Mouse (Mus musculus): ENCODE results near the gene Enah. TPM values are rescaled to one million over a fixed set of nuclear protein-coding genes. Genes with fewer than 3 reads are reported as not detected.
A peak's percentile ranks its signal among the peaks of the same experiment; 100 is the strongest.

Gene Enah
- polyA plus RNA-seq, 1 experiment from 2014 or later = 12.3 TPM

DNA sequence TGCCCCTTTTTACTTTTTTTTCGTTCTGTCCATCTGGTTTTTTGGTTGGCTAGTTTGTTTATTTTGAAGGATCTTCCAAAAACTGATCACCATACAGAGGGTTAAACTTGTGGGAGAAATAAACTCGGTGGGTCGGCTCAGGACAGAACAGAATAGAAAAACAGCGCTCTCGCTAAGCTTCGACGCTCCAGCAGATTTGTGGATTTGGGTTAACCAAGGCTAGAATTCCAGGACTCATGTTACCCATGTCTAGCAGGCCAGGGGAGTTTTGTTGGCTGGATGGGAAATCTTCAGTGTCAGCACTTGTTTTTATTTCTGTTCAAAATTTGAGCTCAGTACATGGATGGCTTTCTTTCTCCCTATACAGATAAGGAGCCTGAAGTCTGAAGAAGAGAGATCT is 30.0 kb upstream of the Enah start:
- no peak overlapping the region for H3K4me3 ChIP-seq (replicated peaks)
- ATAC-seq = no peak
- no peak overlapping the region for H3K9ac ChIP-seq
- H3K4me2 ChIP-seq (replicated peaks) = no peak overlapping the region
- H3K4me1 ChIP-seq (replicated peaks) = peaks cover 2% of the 10 kb centered on the region
- 66% methylated on average over 7 of the region's 7 CpGs for WGBS
- no peaks in the 10 kb centered on the region for H3K36me3 ChIP-seq
- no peak overlapping the region for H3K27ac ChIP-seq
- H3K9me3 ChIP-seq = no peaks in the 10 kb centered on the region
- no peaks in the 10 kb centered on the region for H3K27me3 ChIP-seq (replicated peaks)

DNA sequence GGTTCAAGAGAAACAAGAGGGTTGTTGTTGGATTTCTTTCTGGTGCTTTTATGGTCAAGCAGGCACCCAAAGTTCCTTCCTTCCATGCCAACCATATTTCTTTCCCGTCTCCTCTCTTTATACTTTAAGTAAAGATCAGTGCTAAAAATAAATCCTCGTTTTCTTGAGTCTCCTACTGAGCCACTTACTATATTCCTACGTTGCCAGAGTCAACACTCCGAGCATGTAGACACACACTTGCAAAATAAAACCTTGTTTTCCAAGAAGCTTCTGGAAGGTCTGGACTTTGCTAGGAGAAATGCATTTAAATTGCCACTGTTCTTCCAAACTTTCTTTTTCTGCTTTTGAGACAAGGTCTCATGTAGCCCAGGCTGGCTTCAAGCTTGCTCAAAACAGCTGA is 28.3 kb upstream of the Enah start:
- Histone ChIP-seq H3K36me3 (no peaks in the 10 kb centered on the region), H3K9me3 (no peaks in the 10 kb centered on the region), H3K4me2 (replicated peaks) (no peak overlapping the region), H3K4me1 (replicated peaks) (peaks cover 3% of the 10 kb centered on the region), H3K9ac (no peak overlapping the region), H3K4me3 (replicated peaks) (no peak overlapping the region), H3K27ac (no peak overlapping the region), H3K27me3 (replicated peaks) (no peaks in the 10 kb centered on the region)
- 84% methylated on average over 4 of the region's 4 CpGs for WGBS
- ATAC-seq = no peak

- WGBS = 87% methylated on average over 3 of the region's 3 CpGs
Observed at GRCm38 (mm10) chr1:182047016-182047690, 27.4 kb upstream of the Enah start.

GRCm38 (mm10) chr1:182045208-182045607 is 25.4 kb upstream of the Enah start:
- Histone ChIP-seq H3K4me2 (replicated peaks) (no peak overlapping the region), H3K4me1 (replicated peaks) (peaks cover 3% of the 10 kb centered on the region; the same call in 1 of the 2 replicates), H3K9ac (no peak overlapping the region), H3K4me3 (replicated peaks) (no peak overlapping the region), H3K9me3 (no peaks in the 10 kb centered on the region), H3K36me3 (no peaks in the 10 kb centered on the region), H3K27me3 (replicated peaks) (no peaks in the 10 kb centered on the region), H3K27ac (no peak overlapping the region)
- 67% methylated on average over 4 of the region's 4 CpGs for WGBS
- no peak for ATAC-seq

More at GRCm38 (mm10) chr1:182047016-182047690, 27.4 kb upstream of the Enah start:
- Histone ChIP-seq H3K36me3 (no peaks in the 10 kb centered on the region), H3K9ac (no peak overlapping the region), H3K27me3 (replicated peaks) (no peaks in the 10 kb centered on the region), H3K27ac (no peak overlapping the region), H3K4me3 (replicated peaks) (no peak overlapping the region), H3K9me3 (no peaks in the 10 kb centered on the region), H3K4me1 (replicated peaks) (peaks cover 3% of the 10 kb centered on the region; the same call in 1 of the 2 replicates), H3K4me2 (replicated peaks) (no peak overlapping the region)
- ATAC-seq = no peak

GRCm38 (mm10) chr1:182040538-182040937 is 20.7 kb upstream of the Enah start:
- WGBS = 82% methylated on average over 3 of the region's 3 CpGs
- Histone ChIP-seq H3K4me2 (replicated peaks) (no peak overlapping the region), H3K4me3 (replicated peaks) (no peak overlapping the region), H3K36me3 (no peaks in the 10 kb centered on the region), H3K9me3 (no peaks in the 10 kb centered on the region), H3K27me3 (replicated peaks) (no peaks in the 10 kb centered on the region), H3K27ac (no peak overlapping the region), H3K9ac (no peak overlapping the region), H3K4me1 (replicated peaks) (peaks cover 3% of the 10 kb centered on the region; the same call in 1 of the 2 replicates)
- no peak for ATAC-seq

- Histone ChIP-seq H3K4me2 (replicated peaks) (no peak overlapping the region), H3K9ac (no peak overlapping the region), H3K4me3 (replicated peaks) (no peak overlapping the region), H3K36me3 (no peaks in the 10 kb centered on the region), H3K4me1 (replicated peaks) (0 out of 2 replicates have a peak, but pooled peaks cover 2% of the 10 kb centered on the region), H3K27ac (no peak overlapping the region), H3K27me3 (replicated peaks) (no peaks in the 10 kb centered on the region), H3K9me3 (no peaks in the 10 kb centered on the region)
- no peak for ATAC-seq
Observed at GRCm38 (mm10) chr1:182031757-182032156, 12.0 kb upstream of the Enah start.

GRCm38 (mm10) chr1:182031066-182031465 is 11.3 kb upstream of the Enah start:
- Histone ChIP-seq H3K9ac (no peak overlapping the region), H3K4me3 (replicated peaks) (no peak overlapping the region), H3K4me2 (replicated peaks) (no peak overlapping the region), H3K27ac (no peak overlapping the region), H3K27me3 (replicated peaks) (no peaks in the 10 kb centered on the region), H3K9me3 (no peaks in the 10 kb centered on the region), H3K36me3 (no peaks in the 10 kb centered on the region), H3K4me1 (replicated peaks) (0 out of 2 replicates have a peak, but pooled peaks cover 2% of the 10 kb centered on the region)
- WGBS = 73% methylated on average over 6 of the region's 6 CpGs
- no peak for ATAC-seq

- Histone ChIP-seq H3K4me3 (replicated peaks) (no peak overlapping the region), H3K36me3 (no peaks in the 10 kb centered on the region), H3K27ac (no peak overlapping the region), H3K4me2 (replicated peaks) (no peak overlapping the region), H3K4me1 (replicated peaks) (0 out of 2 replicates have a peak, but pooled peaks cover 2% of the 10 kb centered on the region), H3K27me3 (replicated peaks) (no peaks in the 10 kb centered on the region), H3K9me3 (no peaks in the 10 kb centered on the region), H3K9ac (no peak overlapping the region)
- ATAC-seq = no peak
- 68% methylated on average over 5 of the region's 5 CpGs for WGBS
Observed at GRCm38 (mm10) chr1:182029989-182030649, 10.3 kb upstream of the Enah start.

DNA sequence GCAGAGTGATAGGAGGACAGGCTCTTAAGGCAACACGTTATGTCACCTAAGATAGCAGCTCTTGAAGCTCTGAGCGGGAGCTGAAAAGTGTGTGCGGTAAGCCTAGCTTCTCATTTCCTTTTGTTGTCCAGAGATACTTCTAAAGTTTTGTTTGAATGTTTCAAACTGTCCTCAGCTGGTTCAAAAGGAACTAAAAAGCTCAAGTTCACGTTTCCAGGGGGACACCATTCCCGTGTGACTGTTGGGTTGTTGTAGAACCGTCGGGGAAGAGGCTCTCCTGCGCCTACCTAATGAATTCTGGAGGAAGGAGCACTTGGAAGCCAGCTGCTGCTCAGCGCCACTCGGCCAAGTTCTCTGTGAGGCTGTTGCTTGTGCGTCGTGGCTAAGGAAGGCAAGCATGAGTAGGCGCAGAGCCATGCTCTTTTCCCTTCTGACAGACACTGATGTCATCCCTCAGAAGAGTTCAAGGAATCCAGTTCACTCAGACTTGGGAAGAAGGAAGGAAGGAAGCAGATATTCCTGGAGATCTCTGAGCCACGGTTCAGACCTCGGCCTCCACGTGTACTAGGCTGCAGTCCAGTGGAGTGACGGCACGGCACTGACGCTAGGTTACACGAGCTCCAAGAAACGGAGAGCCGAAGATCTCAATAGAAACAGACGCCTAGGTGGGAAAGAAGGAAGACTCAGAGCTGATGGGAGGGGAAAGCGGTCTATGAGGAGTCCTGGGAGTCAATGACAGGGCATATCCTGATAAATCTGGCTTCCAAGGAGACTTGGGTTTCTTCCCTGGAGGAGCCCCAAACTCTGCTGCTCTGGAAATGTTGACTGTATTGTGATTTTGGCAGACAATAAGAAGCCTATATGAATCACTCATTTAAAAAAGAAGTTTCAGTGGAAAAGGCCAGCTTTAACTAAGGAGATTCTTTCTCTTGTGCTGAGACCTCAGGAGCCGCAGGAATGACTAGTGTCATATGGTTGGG is 8.7 kb upstream of the Enah start:
- Histone ChIP-seq H3K36me3 (no peaks in the 10 kb centered on the region), H3K4me3 (replicated peaks) (no peak overlapping the region), H3K4me2 (replicated peaks) (no peak overlapping the region), H3K9me3 (no peaks in the 10 kb centered on the region), H3K4me1 (replicated peaks) (0 out of 2 replicates have a peak, but pooled peaks cover 2% of the 10 kb centered on the region), H3K9ac (no peak overlapping the region), H3K27me3 (replicated peaks) (no peaks in the 10 kb centered on the region), H3K27ac (no peak overlapping the region)
- WGBS = 80% methylated on average over 25 of the region's 25 CpGs
- no peak for ATAC-seq

DNA sequence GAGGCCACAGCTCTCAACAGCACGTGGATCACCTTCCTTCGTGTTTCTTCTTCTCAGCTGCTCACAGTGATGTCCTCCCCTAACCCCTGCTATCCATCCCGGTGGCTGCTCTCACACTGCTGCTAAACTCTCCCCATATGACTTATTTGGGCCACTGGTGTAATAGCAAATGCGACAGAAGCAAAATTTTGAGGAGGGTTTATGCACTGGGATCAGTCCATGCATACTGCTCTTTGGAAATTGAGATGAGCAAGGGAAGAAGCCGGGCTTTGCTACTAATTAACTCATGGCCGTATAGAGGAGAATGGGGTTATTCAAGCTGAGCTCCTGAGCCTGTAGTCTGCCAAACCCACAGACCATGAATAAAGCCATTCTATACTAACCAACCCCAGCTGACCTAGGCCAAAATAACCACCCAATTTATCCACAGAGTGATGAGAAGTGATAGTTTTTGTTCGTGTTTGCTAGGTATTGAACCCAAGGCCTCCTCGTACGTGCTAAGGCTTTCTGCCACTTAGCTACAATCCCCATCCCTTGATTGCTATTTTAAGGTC is 7.7 kb upstream of the Enah start:
- Histone ChIP-seq H3K27ac (peak overlapping the region; percentile 48; the same call in 1 of the 2 replicates), H3K9ac (no peak overlapping the region), H3K4me1 (replicated peaks) (0 out of 2 replicates have a peak, but pooled peaks cover 2% of the 10 kb centered on the region), H3K4me2 (replicated peaks) (no peak overlapping the region), H3K4me3 (replicated peaks) (no peak overlapping the region), H3K27me3 (replicated peaks) (no peaks in the 10 kb centered on the region), H3K9me3 (no peaks in the 10 kb centered on the region), H3K36me3 (no peaks in the 10 kb centered on the region)
- no peak for ATAC-seq
- 73% methylated on average over 9 of the region's 9 CpGs for WGBS

DNA sequence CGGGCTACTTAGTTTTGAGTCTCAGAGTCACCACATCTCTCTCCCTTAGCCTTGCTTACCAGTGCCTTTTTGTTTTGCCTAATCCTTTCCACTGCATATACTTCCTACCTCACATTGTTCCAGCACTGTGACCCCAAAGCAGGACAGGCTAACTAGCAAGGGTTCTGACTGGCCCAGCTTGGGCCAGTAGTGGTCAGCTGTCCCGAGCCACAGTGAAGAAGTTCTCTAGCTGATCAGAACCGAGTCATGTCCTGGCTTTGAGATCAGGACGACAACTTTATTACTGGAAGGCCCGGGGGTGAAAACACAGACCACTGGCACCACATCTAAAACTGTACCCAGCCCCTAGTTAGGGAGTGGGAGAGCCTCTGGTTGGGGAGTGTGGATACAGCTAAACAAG is 7.0 kb upstream of the Enah start:
- ATAC-seq = no peak

More for the DNA sequence above, 7.0 kb upstream of the Enah start:
- H3K4me3 ChIP-seq (replicated peaks) = no peak overlapping the region
- H3K36me3 ChIP-seq = no peaks in the 10 kb centered on the region
- 73% methylated on average over 5 of the region's 5 CpGs for WGBS
- no peak overlapping the region for H3K4me2 ChIP-seq (replicated peaks)
- no peaks in the 10 kb centered on the region for H3K9me3 ChIP-seq
- H3K4me1 ChIP-seq (replicated peaks) = 0 out of 2 replicates have a peak, but pooled peaks cover 2% of the 10 kb centered on the region
- H3K9ac ChIP-seq = no peak overlapping the region
- H3K27ac ChIP-seq = peak overlapping the region; percentile 48; the same call in 1 of the 2 replicates
- H3K27me3 ChIP-seq (replicated peaks) = no peaks in the 10 kb centered on the region
